Mouse (Mus musculus): ENCODE data around the gene Trak1.

Trak1 gene

DNA sequence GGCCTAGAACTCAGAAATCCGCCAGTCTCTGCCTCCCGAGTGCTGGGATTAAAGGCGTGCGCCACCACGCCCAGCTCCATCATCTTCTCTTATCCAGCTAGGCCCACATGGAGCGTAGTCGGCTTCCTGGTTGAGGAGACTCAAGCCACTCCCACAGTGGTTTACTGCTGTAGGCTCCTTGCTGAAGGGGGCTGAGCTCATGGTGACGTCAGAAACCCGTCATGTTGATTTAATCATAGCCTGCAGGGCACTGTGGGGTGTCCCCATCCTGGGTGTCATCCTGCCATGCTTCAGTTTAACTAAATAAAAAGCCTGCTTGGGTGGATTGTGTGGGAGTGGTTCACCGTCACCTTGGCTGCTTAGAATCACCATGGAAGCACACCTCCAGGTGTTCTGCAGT, 92.0 kb downstream of the Trak1 start:
- intact Hi-C loops (cut with DNase I): no loop called here

DNA sequence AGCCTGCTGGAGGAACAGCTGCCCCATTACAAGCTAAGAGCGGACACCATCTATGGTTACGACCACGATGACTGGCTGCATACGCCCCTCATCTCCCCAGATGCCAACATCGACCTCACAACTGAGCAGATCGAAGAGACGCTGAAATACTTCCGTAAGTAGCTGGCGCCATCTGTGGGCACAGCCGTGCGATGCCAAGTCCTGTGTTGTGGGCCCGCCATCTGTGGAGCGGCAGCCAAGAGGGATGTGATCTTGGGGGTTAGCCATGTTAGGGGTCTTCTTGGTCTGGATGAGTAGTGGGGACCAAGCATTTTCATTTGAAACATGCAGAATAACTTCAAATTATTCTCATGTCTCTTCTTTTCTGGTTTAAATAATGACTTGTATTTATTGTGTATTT, 94.6 kb downstream of the Trak1 start:
- intact Hi-C loops (cut with DNase I): loop anchor here (5.0 kb wide), 1 partner anchor 55 kb away; no protein-coding TSS in a partner anchor

DNA sequence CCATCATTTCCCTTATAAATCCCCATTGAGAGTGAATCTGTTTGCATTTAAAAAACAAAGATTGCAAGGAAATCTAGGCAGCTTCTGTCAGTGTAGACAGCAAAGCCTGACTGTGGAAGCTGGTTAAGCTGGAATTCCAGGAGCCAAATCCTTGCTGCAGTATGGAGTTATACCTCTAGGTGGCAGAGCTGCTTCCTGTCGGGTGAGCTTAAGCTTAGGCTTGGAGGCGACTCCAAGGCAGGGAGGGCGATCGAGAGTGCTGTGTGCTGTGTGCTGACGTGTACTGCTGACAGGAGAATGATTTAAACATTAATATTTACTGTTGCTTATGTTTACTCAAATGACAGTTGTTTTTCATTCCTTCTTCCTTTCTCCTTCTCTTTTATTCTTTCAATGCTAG, 95.1 kb downstream of the Trak1 start:
- intact Hi-C loops (cut with DNase I): loop anchor here (5.0 kb wide), 1 partner anchor 55 kb away; no protein-coding TSS in a partner anchor

DNA sequence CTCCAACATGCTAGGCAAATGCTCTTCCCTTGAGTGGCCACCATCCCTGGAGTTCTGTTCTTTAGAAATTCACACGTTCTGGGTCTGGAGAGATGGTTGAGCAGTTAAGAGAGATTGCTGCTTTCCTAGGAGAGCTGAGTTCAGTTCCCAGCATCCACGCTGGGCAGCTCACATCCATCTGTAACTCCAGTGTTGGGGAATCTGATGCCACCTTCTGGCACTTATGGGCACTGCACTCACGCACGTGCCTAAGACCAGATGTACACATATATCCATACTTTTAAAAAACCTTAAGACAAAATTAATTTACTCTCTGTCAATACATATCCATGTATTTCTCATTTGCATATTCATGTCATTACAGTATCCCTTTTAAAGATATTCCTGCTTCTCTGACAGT, 95.8 kb downstream of the Trak1 start:
- intact Hi-C loops (cut with DNase I): loop anchor here (5.0 kb wide), 1 partner anchor 54 kb away; no protein-coding TSS in a partner anchor

DNA sequence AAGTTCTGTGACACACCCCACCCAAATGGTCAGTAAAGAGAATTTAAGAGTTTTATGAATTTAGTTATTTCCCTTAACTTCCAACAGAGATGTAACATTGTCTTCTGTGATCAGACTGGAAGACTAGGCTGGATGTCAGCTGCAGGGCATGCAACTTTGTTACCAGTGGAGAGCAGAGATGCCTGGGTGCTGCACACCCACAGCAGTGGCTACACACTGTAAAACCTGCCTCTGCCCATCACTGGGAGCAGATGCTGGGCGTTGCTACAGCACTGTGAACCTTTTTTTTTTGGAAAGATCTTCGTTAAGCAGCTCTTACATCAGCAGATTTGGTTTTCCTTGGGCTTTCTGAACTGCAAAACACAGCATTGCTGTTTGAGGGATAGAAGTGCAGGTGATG, 97.6 kb downstream of the Trak1 start:
- intact Hi-C loops (cut with DNase I): loop anchor here (5.0 kb wide), 1 partner anchor 52 kb away; no protein-coding TSS in a partner anchor

DNA sequence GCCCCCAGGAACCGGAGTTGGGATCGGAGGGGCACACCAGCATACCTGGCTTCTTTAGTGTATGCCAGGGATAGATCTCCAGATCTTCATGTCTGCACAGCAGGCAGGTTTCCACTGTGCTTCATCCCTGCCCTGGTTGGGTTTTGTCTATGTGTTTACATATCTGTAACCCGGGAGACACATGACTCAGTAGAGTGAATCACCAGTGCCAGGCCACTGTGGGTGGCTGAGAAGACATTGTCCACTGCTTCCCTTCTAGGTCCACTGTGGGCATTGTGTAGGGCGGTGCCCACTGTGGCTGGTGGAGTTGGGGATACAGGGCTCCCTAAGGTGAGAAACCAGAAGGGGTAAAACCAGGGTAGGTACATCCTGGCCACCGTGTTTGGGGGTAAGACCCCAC, 98.5 kb downstream of the Trak1 start:
- intact Hi-C loops (cut with DNase I): no loop called here

DNA sequence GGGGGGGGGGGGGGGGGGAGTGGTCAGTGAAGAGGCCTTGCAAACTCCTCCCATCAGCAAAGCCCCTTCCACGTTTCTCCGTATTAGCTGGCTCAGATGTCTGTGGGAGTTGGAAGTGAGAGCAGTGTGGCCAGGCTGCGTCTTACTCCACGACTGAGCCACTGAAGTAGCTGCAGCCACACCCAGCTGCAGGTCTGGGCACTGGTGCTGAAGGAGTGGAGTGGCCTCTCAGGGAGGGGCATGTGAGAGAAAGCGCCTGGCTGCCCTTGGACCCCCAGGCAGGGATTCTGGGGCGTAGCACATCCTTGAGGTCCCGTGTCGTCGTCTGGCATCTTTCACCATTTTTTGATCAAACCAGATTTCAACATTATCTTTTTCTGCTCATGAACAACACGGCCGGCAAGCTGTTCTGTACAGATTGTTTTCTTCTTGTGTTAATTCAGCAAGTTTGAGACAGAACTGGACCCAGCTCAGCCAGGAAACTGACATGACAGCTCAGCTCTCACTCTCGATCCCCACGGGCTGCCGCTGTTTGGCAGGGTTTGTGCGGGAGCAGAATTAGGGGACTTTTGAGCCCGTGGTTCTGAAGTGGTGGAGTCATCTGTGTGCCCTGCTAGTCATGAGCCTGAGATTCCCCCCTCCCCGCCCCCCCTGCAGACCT, 100.9 kb downstream of the Trak1 start:
- intact Hi-C loops (cut with DNase I): no loop called here

DNA sequence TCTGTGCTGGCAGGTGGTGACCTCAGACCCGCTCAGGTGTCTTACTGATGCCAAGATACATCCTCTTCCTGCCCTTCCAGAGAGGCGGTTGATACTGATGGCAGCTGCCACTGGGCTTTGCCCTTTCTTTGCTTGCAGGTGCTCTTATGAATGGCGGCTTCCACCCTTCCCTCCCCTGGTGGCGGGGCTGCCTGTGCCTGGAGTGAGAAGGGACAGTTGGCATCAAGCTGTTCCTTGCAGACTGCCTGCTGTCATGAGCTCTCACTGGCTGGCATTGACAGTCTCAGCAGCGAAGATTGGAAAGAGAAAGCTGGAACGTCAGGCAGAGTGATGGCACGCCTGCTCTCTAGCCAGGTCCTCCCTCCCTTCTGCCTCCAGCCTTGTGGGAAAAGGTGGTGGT, 101.5 kb downstream of the Trak1 start:
- intact Hi-C loops (cut with DNase I): no loop called here

DNA sequence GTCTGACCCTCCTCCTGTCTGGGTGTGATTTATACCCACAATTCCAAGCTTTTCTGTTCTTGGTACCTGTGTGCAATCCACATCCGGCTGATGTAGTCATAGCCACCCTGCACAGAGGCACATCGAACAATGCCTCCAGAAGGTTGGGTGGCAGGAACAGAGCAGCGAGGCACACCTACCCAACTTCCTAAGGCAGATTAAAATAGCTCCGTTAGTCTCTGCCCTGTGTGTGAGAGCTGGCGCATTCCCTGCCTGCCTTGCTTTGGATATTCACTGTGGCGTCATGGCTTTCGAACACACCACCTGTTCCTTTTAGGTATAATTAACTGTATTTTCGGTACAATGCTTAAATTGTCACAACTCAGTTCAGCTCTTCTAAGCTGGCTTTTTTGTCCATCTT, 103.3 kb downstream of the Trak1 start:
- intact Hi-C loops (cut with DNase I): no loop called here

DNA sequence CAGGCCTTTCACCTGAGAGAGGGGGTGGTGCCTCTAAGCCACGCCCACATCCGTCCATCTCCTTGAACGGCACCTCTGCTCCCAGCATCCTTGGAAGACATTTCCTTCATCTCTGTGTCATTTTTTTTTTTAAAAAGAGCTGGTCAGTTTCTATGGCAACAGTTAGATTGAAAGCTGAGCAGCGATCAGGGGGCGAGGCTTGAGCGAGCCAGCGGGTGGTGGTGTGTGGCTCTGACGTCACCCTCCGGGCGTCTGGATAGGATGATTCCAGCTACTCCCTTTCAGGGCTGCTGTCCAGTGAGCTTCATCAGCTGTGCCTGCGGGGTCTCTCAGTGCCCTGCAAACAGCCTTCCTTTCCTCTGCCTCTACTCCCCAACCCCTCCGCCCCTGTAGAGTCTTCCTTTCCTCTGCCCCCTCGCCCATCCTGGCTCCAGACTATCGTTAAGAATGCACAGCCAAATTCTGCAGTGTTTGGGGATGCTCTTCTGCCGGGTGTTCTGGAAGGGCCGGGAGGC, 105.9 kb downstream of the Trak1 start:
- intact Hi-C loops (cut with DNase I): no loop called here

DNA sequence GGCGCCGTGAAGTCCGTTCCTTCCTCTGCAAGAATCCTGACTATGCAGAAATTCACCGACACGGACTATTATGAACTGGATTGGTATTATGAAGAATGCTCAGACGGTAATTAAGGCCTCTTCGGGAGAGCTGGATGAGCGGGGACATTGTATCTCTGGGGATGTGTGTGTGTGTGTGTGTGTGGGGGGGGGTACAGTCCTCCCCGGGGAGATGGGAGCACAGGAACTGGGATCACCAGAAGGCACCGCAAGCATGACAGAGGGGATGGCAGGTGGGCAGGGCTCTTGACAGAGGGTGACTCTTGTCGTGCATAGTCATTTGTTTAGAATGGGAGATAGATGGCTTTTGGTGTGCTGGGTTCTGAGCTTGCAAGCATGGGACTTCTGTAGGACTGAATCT, 106.4 kb downstream of the Trak1 start:
- intact Hi-C loops (cut with DNase I): no loop called here

DNA sequence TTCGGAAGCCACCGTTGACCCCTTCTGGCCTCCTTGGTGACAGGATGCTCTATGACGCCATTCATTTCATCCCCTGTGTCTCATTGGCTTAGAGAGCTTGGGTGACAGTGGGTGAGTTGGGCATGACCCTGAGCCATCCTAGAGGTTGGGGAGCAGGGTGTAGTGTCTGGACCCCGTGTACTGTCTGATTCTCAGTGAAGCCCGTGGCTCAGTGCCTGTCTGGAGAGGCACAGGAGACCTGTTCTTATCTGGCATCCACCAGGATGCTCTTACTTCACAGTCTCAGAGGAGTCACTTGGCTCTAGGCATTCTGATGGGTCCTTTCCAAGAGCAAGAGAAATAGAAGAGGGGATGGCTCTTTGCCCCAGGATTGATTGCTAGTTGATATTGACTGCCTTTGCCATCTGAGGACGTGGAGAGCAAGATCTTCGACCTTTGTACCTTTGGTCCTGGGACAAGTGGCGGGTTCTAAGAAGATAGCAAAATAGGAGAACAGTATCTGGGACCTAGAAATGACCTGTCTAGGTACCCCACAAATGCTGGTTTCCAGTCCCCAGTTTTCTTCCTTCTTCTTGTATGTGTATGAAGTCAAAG, 107.9 kb downstream of the Trak1 start:
- intact Hi-C loops (cut with DNase I): no loop called here

DNA sequence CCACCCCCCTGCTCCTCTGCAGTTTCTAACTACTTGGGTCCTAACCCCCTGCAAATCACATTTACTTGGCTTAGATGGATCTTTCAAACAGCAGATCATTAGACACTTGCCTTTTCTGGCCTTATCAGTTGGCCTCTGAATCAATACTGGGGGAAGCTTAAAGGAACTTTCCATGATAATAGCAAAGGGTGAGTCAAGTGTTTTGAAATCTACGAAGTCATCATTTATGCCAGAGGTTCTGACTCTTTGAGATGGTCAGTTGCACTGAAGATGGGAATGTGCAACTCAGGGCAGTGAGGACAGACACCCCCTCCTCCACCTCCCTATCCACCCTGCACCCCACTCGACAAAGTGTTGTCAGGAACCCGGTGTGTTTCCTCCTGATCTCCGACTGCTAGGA, 108.5 kb downstream of the Trak1 start:
- intact Hi-C loops (cut with DNase I): no loop called here

DNA sequence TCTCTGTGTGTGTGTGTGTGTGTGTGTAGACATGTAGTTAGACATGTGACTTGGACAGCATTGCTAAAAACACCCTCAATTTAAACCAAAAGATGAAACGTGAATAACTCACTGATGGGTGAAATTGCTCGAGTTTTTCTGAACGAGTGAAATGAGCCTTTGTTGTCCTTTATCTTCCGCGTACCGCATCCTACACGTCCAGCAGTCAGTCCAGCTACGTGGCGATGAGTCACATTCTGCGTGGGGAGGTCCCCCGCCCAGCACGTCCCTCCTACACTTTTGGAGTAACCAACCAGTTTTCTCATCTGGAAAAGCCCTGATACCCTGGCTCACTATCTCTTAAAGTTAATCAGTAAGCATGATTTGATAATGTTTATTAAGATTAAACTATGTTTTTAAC, 116.9 kb downstream of the Trak1 start:
- intact Hi-C loops (cut with DNase I): no loop called here

DNA sequence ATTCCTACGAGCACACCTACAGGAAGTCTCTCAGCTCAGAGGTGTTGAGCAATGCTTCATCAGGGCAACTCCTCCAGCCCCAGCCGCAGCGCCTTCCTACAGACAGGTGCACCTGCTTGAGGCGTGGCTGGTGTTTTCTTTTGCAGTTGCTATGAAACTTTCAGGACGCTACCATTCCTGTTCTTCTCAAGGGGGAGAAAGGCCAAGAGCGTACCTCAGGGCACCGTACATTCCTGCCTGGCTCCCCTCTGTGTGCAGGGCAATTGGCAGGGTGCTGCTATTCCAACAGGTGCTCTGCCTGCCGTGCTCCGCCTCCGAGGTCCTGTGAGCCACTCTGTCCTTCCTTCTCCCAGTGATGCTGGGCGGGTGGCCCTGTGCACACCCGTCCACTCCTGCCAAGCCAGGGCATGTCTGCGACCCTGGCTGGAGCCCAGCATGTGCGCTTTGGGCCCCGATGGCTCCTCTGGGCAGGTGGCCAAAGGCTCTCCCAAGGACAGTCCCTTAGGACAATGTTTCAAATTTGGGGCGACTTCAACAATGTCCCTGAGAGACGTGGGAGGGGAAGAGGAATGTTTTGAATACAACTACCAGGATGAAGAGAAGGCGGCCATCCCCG, 118.4 kb downstream of the Trak1 start:
- intact Hi-C loops (cut with DNase I): no loop called here

DNA sequence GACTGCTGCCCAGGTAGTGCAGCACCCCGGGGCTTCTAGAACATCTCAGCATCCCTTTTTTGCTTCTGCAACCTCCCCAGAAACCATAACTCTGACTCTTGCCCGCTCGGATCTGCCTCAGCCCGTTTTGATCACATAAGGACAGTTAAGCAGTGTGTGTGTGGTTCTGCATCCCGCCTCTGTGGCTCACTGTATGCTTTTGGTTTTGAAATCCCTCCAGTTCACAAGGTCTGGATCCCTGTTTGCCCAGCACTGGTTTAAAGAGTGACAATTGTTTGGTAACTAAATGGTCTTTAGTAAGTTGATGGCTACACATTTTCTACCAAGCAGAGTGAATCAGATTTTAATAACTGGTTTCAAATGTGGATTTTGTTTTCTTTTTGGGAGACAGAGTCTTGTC, 119.2 kb downstream of the Trak1 start:
- intact Hi-C loops (cut with DNase I): no loop called here

DNA sequence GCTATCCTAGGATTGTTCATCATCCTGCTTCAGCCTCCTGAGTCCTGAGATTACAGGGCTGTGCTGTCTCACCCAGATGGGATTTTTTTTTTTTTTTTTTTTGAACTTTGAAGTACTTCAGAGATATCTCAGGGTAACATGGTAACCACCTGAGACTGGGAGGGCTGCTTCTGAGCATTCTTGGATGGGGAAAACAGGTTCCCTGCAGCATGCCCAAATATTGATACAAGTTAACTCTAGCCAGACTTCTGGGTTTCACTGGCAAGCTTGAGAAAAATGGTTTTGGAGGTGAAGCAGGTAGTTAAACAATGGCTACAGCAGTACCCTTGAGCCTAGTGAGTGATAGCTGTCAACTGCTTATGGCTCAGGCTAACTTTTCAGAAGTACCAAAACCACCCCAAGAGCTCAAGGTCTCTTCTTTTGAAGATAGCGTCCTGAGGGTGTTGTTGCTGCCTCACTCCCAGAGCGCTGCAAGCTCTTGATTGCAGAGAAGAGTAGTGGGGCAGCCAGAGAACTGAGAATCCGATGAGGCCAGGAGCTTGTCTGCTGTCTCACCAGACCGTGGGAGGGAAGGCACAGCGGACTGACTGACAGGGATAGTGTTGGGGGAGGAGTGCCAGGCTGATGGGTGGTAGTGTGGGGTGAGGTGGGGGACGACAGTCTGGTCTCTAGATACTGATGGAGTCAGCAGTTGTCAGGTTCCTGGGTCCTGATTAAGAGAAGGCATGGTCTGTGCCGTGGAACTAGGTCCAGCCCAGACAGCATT, 119.8 kb downstream of the Trak1 start:
- intact Hi-C loops (cut with DNase I): no loop called here

DNA sequence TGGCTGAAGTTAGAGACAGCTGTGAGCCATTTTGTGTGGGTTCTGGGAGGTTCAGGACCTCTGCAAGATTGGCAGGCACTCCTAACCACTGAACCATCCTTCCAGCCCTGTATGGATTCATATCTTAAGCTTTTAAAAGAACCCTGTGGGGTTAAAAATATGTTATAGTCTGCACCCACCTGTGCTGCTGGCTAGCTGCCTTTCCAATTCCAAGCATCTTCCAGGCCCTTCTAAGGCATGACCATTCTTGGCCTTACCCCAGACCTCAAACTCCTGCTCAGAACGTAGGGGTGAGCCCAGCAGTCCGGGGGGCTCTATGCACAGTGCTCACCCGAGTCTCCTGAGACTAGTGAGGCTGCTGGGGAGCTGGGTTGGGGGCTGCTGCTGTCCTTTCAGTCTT, 121.7 kb downstream of the Trak1 start:
- intact Hi-C loops (cut with DNase I): no loop called here

DNA sequence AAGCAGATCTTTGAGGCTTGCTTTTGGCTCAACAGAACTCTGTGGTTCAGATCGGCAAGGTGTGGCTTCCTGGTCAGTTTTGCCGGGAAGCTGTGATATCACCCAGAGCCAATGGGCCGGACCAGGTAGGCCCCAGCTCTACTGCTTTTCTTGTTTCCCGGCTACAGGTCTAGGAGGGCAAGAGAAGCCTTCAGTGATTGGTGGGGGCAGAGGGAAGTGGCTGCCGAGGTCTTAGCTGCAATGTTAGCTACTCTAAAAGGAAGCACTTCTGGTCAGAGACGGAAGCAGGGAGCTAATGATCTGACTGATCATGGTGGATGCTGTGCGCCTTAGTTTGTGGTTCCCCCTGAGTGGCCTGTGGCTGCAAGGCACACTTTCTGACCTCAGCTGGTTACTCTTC, 122.3 kb downstream of the Trak1 start:
- intact Hi-C loops (cut with DNase I): no loop called here

DNA sequence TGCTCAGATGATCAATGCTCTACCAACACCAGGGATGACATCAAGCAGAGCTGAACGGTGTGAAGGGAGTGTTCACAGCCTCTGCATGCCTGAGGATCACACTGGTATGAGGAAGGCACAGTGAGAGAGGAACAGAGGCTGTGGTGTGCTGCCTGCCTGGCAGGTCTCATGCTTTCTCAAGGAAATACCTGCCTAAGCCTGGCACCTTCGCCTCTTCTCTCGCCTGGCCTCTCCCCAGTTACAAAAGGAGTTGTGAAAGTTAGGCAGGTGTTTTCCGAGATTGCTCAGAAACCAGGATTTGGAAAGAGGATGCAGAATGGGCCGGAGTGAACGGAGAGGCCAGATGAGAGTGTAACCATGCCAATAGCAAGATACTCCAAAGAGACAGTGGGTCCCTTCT, 123.5 kb downstream of the Trak1 start:
- intact Hi-C loops (cut with DNase I): no loop called here

DNA sequence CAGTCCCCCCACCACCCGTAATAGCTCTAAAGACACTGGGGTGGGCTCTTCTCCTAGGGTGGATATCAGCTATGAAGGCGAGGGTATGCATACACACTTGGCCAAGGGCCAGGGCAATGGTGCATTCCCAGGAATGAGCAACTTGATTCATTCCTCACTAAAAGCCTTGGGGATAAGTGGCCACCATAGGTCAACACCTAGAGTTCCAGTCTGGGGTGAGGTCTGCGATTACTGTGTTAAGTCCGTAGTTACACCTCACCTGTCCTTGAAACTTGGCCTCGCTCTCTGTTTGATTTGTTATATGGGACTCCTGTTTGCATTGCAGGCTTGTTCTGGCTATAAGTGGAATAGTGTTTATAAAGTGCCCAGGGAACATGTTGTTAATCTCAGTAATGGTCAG, 125.1 kb downstream of the Trak1 start:
- intact Hi-C loops (cut with DNase I): no loop called here

DNA sequence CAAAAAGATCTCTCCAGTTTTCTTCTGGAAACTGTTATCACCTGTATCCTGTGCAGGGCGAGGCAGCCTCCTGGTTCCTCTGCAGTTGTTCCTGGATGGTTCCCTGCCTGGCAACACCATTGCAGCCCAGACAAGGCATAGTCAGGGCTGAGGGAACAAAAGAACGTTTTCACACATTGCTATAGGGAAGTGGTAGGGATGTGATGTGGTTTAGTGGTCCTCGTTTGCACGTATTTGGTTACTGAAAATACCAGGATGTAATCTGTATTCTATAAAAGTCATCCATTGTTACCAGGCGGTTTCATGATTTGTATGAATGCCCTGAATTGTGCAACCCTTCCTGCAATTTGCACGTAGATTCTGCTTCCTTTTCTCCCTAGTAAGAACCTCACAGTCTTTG, 126.3 kb downstream of the Trak1 start:
- intact Hi-C loops (cut with DNase I): no loop called here
